Mouse (Mus musculus) T-cell, adult 66 days (primary cell): ENCODE data around the gene Calr3. TPM values are rescaled to one million over a fixed set of nuclear protein-coding genes. Genes with fewer than 3 reads are reported as not detected.

Experiments used
- total RNA-seq, 2 experiments: library from RNA; stranded (reverse); gene quantifications; 3 replicates in 1 of 2; 4 replicates in 1 of 2; pipeline ENCODE4 v1.2.4; 2023

Gene Calr3
- total RNA-seq = under 1 TPM; 0.33 to 0.52 TPM

DNA sequence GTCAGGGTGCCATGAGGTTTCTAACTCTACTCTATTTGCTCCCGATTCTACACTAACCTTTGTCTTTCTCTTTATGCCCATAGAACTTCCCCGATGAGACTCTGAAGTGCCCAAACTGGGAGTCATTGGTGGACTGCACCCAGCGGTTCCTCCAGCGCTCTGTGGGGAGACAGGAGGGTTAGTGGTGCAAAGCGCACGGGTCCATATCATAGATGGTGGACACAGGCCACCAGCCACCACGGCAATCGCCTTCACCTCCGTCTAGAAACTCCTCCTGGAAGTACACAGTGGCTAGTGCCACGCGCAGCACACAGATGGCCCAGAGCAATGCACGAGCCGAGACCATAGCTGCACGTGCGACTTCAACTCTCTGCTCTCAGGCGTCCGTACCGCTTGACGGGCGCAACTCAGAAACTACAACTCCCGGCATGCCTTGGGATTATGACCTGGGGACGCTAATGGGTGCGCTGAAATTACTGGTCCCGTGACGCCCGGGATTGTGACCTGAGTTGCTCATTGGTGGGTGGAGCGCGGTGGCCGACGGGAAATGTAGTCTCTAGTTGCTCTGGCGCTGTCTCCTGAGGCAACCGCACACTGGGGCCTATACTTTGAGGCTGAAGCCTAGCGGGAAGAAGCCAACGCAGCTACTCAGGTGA lies at the start of gene Calr3, which contains the start of gene 1700030K09Rik:
Calr3 (minus strand) TSS at position 533 of the 656 bp plus-strand sequence.
1700030K09Rik (plus strand) TSS at position 543 of the 656 bp plus-strand sequence.

DNA sequence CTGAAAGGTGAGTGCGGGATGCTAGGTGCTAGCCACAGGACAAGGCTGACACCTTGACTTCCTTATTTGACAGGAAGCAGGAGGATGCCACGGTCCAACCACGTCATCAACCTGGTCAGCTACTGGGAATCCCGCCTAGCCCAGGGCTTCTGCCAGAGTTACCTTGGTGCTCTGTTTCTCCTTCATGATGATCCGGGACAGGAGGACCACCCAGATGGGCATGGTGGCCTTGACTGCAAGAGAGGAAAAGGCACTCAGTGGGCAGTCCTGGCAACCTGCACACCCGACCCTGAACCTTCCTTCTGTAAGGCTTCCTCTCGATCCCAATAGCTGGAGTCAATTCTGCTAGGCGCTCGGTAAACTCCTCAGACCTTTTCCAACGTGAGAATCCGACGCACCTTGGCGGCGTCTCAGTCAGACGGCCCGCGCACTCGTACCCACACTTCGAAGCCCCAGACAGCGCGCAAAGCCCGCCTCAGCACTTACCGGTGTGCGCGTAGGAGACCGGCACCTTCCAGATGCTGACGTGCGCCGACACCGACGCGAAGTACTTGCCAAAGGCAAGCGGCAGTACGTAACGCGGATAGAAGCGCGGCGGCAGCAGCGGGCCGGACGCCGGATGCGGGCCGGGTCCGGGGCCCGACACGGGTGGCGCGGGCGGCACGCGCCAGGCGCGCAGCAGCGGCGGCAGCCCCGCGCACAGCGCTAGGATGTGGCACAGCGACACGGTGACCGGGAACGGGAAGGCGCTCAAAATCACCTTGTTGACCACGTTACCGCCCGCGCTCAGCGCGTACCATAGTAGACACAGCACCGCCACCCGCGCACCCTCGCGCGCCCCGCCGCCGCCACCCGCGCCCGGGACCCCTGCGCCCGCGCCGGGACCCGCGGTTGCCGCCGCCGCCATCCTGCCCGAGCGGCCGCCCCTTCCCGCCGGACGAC lies 48.3 kb upstream of the Calr3 start, which contains the start of gene Slc35e1:
Slc35e1 (minus strand) TSS at position 935 of the 942 bp plus-strand sequence.

DNA sequence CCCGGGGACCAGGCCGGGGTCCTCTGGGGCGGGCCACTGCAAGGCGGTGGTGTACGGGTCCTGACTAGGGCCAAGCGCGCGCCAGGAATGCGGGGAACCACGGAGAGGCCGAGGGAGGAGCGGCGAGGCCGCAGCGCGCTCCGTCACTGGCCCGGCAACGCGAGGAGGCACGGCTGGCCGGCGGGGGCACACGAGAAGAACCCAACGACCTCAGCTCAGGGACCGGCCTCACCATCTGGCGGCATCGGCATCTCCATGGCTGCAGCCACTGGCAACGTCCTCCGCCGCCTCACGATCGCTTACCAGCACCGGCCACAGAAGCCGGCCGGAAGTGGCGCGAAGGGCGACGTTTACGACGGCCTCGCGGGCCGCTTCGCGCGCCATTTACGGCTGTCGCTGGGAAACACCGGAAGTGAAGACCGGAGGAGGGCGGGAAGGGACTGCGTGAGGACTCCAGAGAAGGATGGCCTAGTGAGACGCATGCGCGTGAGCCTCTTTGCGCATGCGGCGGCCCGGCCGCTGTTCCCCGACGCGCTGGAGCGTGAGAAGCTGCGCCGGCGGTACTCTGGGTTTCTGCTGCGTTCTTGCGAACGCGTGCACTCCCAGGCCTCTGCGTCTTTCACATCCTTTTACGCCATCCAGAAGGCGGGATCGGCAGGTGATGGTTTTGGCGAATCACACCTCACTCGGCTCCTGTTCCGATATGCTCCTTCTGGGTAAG lies 31.3 kb upstream of the Calr3 start, which contains the start of gene Cherp:
Cherp (minus strand) TSS at position 401 of the 721 bp plus-strand sequence.

DNA sequence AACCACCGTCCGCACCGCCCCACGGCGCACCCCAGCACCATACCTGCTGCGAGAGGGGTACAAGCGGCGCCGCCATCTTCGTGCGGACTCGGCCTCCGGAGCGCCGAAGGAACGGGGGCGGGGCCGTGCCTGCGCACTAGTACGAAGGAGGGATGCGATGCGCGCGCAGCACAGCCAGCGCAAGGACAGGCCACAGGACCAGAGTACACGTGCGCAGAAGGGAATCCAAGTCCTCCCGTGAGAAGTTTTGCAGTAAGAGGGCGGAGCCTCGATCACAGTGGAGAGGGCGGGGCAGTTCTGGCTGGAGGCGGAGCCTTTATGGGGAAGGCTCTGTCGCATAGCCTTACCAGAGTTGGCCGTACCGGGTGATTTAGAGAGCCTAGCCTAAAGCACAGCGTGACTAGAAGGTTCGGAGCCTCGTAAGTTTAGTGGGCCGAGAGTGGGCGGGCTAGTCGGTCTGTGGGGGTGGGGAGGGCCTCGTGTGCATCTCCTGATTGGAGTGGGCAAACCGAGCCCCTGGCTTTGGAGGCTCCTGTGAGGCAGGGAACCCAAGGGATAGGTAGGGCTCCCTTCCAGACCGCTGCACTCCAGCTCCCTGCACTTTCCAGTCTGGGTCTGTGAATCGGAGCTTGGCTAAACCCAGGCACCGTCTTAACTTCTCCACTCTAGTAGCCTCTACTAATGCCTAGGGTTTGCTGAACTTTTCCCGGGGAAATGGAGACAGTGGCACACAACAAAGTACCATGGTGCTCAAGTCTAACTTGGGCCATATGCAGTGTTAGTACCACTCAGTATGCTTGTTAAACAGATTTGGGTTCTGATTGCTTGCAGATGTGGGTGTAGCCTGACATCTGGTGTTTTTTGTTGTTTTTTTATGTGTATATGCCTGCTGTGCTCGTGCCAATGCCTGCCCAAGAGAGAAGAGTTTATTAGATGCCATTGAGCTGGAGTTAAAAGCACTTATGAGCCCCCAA lies 22.0 kb downstream of the Calr3 start, which contains the start of gene Eps15l1:
Eps15l1 (minus strand) TSS at position 99 of the 974 bp plus-strand sequence.

Other genes starting within 250 kb of the Calr3 start
- 1 to 10 TPM in 1 of 2 experiments, not detected in 1; 1.5 TPM for gene Cib3, start 231.0 kb downstream of the Calr3 start, total RNA-seq
- not detected for gene Gm11034, start 230.2 kb downstream of the Calr3 start, total RNA-seq
- 10 to 100 TPM; 54.1 to 54.9 TPM for gene Fam32a, start 224.1 kb downstream of the Calr3 start, total RNA-seq
- gene Ap1m1, start 203.9 kb downstream of the Calr3 start, total RNA-seq = 100 to 1,000 TPM; 117 to 124 TPM
- 10 to 100 TPM; 15.0 to 16.2 TPM for gene Gm10282, start 138.6 kb downstream of the Calr3 start, total RNA-seq
- gene Klf2, start 124.8 kb downstream of the Calr3 start, total RNA-seq = 1,000 to 10,000 TPM in 1 of 2 experiments, 100 to 1,000 TPM in 1; 952 to 1,053 TPM
- gene Eps15l1, start 22.4 kb downstream of the Calr3 start, total RNA-seq = 100 to 1,000 TPM; 106 to 110 TPM
- 1 to 10 TPM; 5.7 to 6.7 TPM for gene 1700030K09Rik, start within 50 bp of the Calr3 start, total RNA-seq
- gene Cherp, start 31.4 kb upstream of the Calr3 start, total RNA-seq = 100 to 1,000 TPM; 114 to 129 TPM
- gene Slc35e1, start 48.7 kb upstream of the Calr3 start, total RNA-seq = 10 to 100 TPM; 64.2 to 69.5 TPM
- 10 to 100 TPM; 17.8 to 18.6 TPM for gene Med26, start 104.4 kb upstream of the Calr3 start, total RNA-seq
- 100 to 1,000 TPM in 1 of 2 experiments, 10 to 100 TPM in 1; 99.1 to 125 TPM for gene Smim7, start 127.2 kb upstream of the Calr3 start, total RNA-seq
- 1 to 10 TPM; 2.6 to 3.1 TPM for gene Tmem38a, start 128.2 kb upstream of the Calr3 start, total RNA-seq
- gene Nwd1, start 202.8 kb upstream of the Calr3 start, total RNA-seq = under 1 TPM; 0.17 to 0.62 TPM